Mouse (Mus musculus) lung, postnatal 0 days (tissue): ENCODE measurements at regions not wholly inside any gene's neighbourhood (a gene's known extent, or its start where the extent isn't known, plus 50 kb on each side); places are given as distances from the start of the nearest gene placed in this dataset.

ENCODE experiments used
- ATAC-seq: fragments of 200-750 bp; cut with Nextera tagmentation; 2 replicates; pipeline ENCODE4 v1.8.0; 2017; ENCODE audit warnings: moderate library complexity
- DNase-seq: peaks from one replicate; pipeline ENCODE4 v3.0.0-alpha.2; 2016; ENCODE audit warnings: low spot score
- H3K27ac ChIP-seq: fragments of 300-500 bp; sonication (generic); 2 replicates; pipeline ENCODE4 v1.5.1; 2014; ENCODE audit warnings: antibody characterized with exemption, mild to moderate bottlenecking, low read length, mixed read lengths
- H3K27me3 ChIP-seq: fragments of 300-500 bp; sonication (generic); replicated peaks from 2 replicates; pipeline ENCODE4 v1.6.1; 2014; ENCODE audit warnings: low read length, mixed read lengths; ENCODE audit not compliant: insufficient read depth
- H3K36me3 ChIP-seq: fragments of 300-500 bp; sonication (generic); 2 replicates; pipeline ENCODE4 v1.6.1; 2014; ENCODE audit warnings: low read length, mixed read lengths; ENCODE audit not compliant: insufficient read depth
- H3K4me1 ChIP-seq: fragments of 300-500 bp; sonication (generic); 2 replicates; pipeline ENCODE4 v1.6.1; 2014; ENCODE audit warnings: antibody characterized with exemption, low read depth, low read length, mixed read lengths; ENCODE audit not compliant: insufficient read depth
- H3K4me2 ChIP-seq: fragments of 300-500 bp; sonication (generic); replicated peaks from 2 replicates; pipeline ENCODE4 v1.6.1; 2014; ENCODE audit warnings: low read depth, mild to moderate bottlenecking, low read length, moderate library complexity, mixed read lengths
- H3K4me3 ChIP-seq: fragments of 300-500 bp; sonication (generic); 2 replicates; pipeline ENCODE4 v1.5.1; 2014; ENCODE audit warnings: low read depth, low read length
- H3K9ac ChIP-seq: fragments of 300-500 bp; sonication (generic); replicated peaks from 2 replicates; pipeline ENCODE4 v1.6.1; 2014; ENCODE audit warnings: low read depth, mild to moderate bottlenecking
- H3K9me3 ChIP-seq: fragments of 300-500 bp; sonication (generic); 2 replicates; pipeline ENCODE4 v1.6.1; 2016; ENCODE audit warnings: low read length, mixed read lengths
- CTCF ChIP-seq: IDR thresholded peaks from 2 replicates; pipeline ENCODE4 v1.5.1; 2016; ENCODE audit warnings: antibody characterized with exemption, mild to moderate bottlenecking
- EP300 ChIP-seq: IDR thresholded peaks from 2 replicates; pipeline ENCODE4 v1.6.1; 2016; ENCODE audit warnings: antibody characterized with exemption, mild to moderate bottlenecking, control low read depth
- WGBS: fragments of 180-500 bp; shearing (Covaris S2); extraction: QIAGEN DNeasy Blood & Tissue Kit; methylation state at CpG from one replicate; pipeline ENCODE4 v1.1.7; 2014; 5-methylcytosine and 5-hydroxymethylcytosine counted together

- 74% methylated on average over 8 of the region's 8 CpGs for WGBS
- Histone ChIP-seq H3K36me3 (no peaks in the 10 kb centered on the region), H3K4me3 (no peak overlapping the region), H3K9ac (no peak overlapping the region), H3K4me1 (no peaks in the 10 kb centered on the region), H3K9me3 (no peaks in the 10 kb centered on the region), H3K27me3 (no peaks in the 10 kb centered on the region), H3K27ac (no peak overlapping the region), H3K4me2 (no peak overlapping the region)
- TF ChIP-seq CTCF: no peak
- TF ChIP-seq EP300: no peak
- ATAC-seq (no peak), DNase-seq (no peak)
Observed at GRCm38 (mm10) chr9:52294699-52295098, 126.3 kb upstream of the Zc3h12c start.

GRCm38 (mm10) chr9:52289069-52289468 lies 120.7 kb upstream of the Zc3h12c start:
- H3K4me3 ChIP-seq: no peak overlapping the region
- no peaks in the 10 kb centered on the region for H3K9me3 ChIP-seq
- ATAC-seq (no peak), DNase-seq (no peak)
- no peak for TF ChIP-seq CTCF
- TF ChIP-seq EP300: no peak
- H3K27ac ChIP-seq: no peak overlapping the region
- H3K4me1 ChIP-seq: peaks cover 2% of the 10 kb centered on the region; the same call in 1 of the 2 replicates
- WGBS: 69% methylated on average over 4 of the region's 4 CpGs
- no peak overlapping the region for H3K9ac ChIP-seq
- no peaks in the 10 kb centered on the region for H3K36me3 ChIP-seq
- H3K4me2 ChIP-seq: no peak overlapping the region
- H3K27me3 ChIP-seq: no peaks in the 10 kb centered on the region

- Histone ChIP-seq H3K4me2 (no peak overlapping the region), H3K9ac (no peak overlapping the region), H3K27me3 (no peaks in the 10 kb centered on the region), H3K27ac (no peak overlapping the region), H3K4me1 (peaks cover 2% of the 10 kb centered on the region; the same call in 1 of the 2 replicates), H3K36me3 (no peaks in the 10 kb centered on the region), H3K4me3 (no peak overlapping the region), H3K9me3 (no peaks in the 10 kb centered on the region)
- WGBS: 59% methylated on average over 7 of the region's 7 CpGs
- TF ChIP-seq CTCF (no peak), EP300 (no peak)
- peak; percentile 47 for DNase-seq
- no peak for ATAC-seq
Observed at GRCm38 (mm10) chr9:52287761-52288275, 119.4 kb upstream of the Zc3h12c start.

- Histone ChIP-seq H3K4me2 (peak overlapping the region; percentile 53), H3K4me1 (peaks cover 2% of the 10 kb centered on the region; the same call in 1 of the 2 replicates), H3K9ac (no peak overlapping the region), H3K4me3 (peak overlapping the region; percentile 18; the same call in 1 of the 2 replicates), H3K9me3 (no peaks in the 10 kb centered on the region), H3K36me3 (no peaks in the 10 kb centered on the region), H3K27ac (no peak overlapping the region), H3K27me3 (no peaks in the 10 kb centered on the region)
- whole genome bisulfite sequencing: 5% methylated on average over 10 of the region's 10 CpGs
- DNase-seq (peak; percentile 72), ATAC-seq (no peak)
- peak; percentile 84 for TF ChIP-seq CTCF
- TF ChIP-seq EP300: no peak
Observed at GRCm38 (mm10) chr9:52287246-52287651, 118.9 kb upstream of the Zc3h12c start.

GRCm38 (mm10) chr9:52286104-52286503 lies 117.7 kb upstream of the Zc3h12c start:
- DNase-seq (no peak), ATAC-seq (no peak)
- TF ChIP-seq EP300: no peak
- no peak for TF ChIP-seq CTCF
- 17% methylated on average over 1 of the region's 1 CpGs for WGBS
- peaks cover 2% of the 10 kb centered on the region; the same call in 1 of the 2 replicates for H3K4me1 ChIP-seq
- H3K4me3 ChIP-seq: no peak overlapping the region
- no peaks in the 10 kb centered on the region for H3K27me3 ChIP-seq
- H3K36me3 ChIP-seq: no peaks in the 10 kb centered on the region
- no peak overlapping the region for H3K27ac ChIP-seq
- no peak overlapping the region for H3K9ac ChIP-seq
- no peaks in the 10 kb centered on the region for H3K9me3 ChIP-seq
- H3K4me2 ChIP-seq: no peak overlapping the region

GRCm38 (mm10) chr9:52283558-52283957 lies 115.2 kb upstream of the Zc3h12c start:
- WGBS: 34% methylated on average over 2 of the region's 2 CpGs
- TF ChIP-seq CTCF (no peak), EP300 (no peak)
- H3K36me3 ChIP-seq: no peaks in the 10 kb centered on the region
- H3K27me3 ChIP-seq: no peaks in the 10 kb centered on the region
- DNase-seq (no peak), ATAC-seq (no peak)
- no peaks in the 10 kb centered on the region for H3K9me3 ChIP-seq
- H3K9ac ChIP-seq: no peak overlapping the region
- no peak overlapping the region for H3K27ac ChIP-seq
- H3K4me1 ChIP-seq: peaks cover 2% of the 10 kb centered on the region; the same call in 1 of the 2 replicates
- no peak overlapping the region for H3K4me2 ChIP-seq
- H3K4me3 ChIP-seq: no peak overlapping the region

GRCm38 (mm10) chr9:52280995-52281394 lies 112.6 kb upstream of the Zc3h12c start:
- 45% methylated on average over 5 of the region's 5 CpGs for WGBS
- H3K9me3 ChIP-seq: no peaks in the 10 kb centered on the region
- no peaks in the 10 kb centered on the region for H3K4me1 ChIP-seq
- no peak overlapping the region for H3K27ac ChIP-seq
- H3K36me3 ChIP-seq: no peaks in the 10 kb centered on the region
- H3K4me2 ChIP-seq: peak overlapping the region; percentile 6; the same call in 1 of the 2 replicates
- no peak for DNase-seq
- TF ChIP-seq EP300: no peak
- no peak for TF ChIP-seq CTCF
- H3K27me3 ChIP-seq: no peaks in the 10 kb centered on the region
- no peak for ATAC-seq
- no peak overlapping the region for H3K4me3 ChIP-seq
- no peak overlapping the region for H3K9ac ChIP-seq
